Mouse (Mus musculus) bone marrow, adult 2 months (tissue): ENCODE data around the gene Nr1d1. TPM values are rescaled to one million over a fixed set of nuclear protein-coding genes. Genes with fewer than 3 reads are reported as not detected.

Experiments
- H3K27ac ChIP-seq: fragments of 200-500 bp; 2 replicates; pipeline ENCODE4 v1.5.1; 2012; ENCODE audit warnings: low read depth, mild to moderate bottlenecking, control low read depth, inconsistent platforms, low read length; ENCODE audit not compliant: control insufficient read depth, poor library complexity, insufficient read depth
- H3K4me1 ChIP-seq: fragments of 200-500 bp; 2 replicates; pipeline ENCODE4 v1.6.1; 2011; ENCODE audit warnings: low read length; ENCODE audit not compliant: control insufficient read depth, insufficient read depth
- H3K4me3 ChIP-seq: fragments of 200-500 bp; replicated peaks from 2 replicates; pipeline ENCODE3; 2011; ENCODE audit warnings: mild to moderate bottlenecking, low read depth, low read length, control low read depth; ENCODE audit not compliant: control insufficient read depth
- CTCF ChIP-seq: fragments of 200-500 bp; IDR thresholded peaks from 2 replicates; pipeline ENCODE4 v1.5.1; 2011; ENCODE audit warnings: low read length, control low read depth; ENCODE audit not compliant: control insufficient read depth, insufficient read depth
- POLR2A ChIP-seq: fragments of 200-500 bp; IDR thresholded peaks from 2 replicates; pipeline ENCODE4 v1.6.1; 2011; ENCODE audit warnings: low read depth, mild to moderate bottlenecking, control low read depth, low read length, borderline replicate concordance; ENCODE audit not compliant: control insufficient read depth
- WGBS: fragments of 180-500 bp; shearing (Covaris S2); methylation state at CpG from one replicate; pipeline ENCODE4 v1.1.7; 2018; 5-methylcytosine and 5-hydroxymethylcytosine counted together
- polyA plus RNA-seq: library from polyadenylated mRNA; stranded (reverse); fragments of >200 nt; gene quantifications from 2 replicates; pipeline ENCODE4 v1.2.4, GENCODE M21; 2011; ENCODE audit warnings: low replicate concordance; ENCODE audit not compliant: missing spikeins, insufficient read depth, insufficient read length

Gene Nr1d1
- polyA plus RNA-seq, 1 experiment = 4.8 TPM

- H3K4me1 ChIP-seq = no peaks in the 10 kb centered on the region; the same call in 1 of the 2 replicates
- no peak overlapping the region for H3K27ac ChIP-seq
- H3K4me3 ChIP-seq = no peak overlapping the region
- TF ChIP-seq CTCF = no peak
- WGBS = 48% methylated on average over 2 of the region's 2 CpGs
These were observed 8.8 kb downstream of the Nr1d1 start for GRCm38 (mm10) chr11:98766346-98766745.

DNA sequence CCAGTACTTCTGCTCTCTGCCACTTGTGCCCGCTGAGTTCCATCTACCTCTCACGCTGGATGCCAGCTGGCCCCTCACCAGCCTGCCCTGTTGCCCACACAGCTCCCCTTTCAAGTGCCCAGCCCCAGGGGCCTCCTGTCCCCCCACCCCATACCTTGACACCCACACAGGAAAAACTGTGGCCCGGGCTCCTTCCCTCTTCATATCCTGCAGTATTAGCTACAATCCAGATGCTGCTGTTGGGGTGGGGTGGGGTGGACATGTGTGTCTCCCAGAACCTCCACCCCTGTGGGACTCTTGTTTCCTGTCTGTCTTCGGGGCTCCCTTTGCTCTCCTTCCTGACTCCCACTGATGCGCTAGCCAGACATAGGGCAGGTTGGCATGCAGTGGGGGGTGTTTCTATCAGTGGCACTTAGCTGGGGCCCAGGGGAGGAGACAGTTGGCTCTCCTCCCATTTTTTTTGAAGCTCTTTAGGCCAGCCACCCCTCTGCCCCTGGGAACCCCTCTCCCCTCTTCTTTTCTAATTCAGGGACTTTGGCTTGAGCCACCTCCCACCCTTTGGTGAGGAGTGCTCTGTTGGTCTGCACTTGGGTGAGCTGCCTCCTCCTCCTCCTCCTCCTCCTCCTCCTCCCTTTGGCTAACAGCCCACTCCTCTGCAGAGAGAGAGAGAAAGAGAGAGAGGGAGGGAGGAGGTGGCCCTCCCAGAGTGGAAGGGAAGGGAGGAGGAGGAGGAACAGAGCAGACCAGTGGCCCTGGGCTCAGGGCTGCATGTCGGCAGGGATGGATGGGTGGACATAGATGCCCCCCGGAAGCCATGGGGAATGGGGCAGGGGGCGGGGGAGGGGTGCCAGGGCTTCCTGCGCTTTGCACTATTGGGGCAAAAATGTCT is 9.5 kb downstream of the Nr1d1 start:
- Histone ChIP-seq H3K4me1 (no peaks in the 10 kb centered on the region; the same call in 1 of the 2 replicates), H3K27ac (no peak overlapping the region), H3K4me3 (no peak overlapping the region)
- TF ChIP-seq POLR2A (no peak), CTCF (no peak)
- 38% methylated on average over 9 of the region's 9 CpGs for WGBS

- Histone ChIP-seq H3K4me1 (no peaks in the 10 kb centered on the region; the same call in none of the 2 replicates), H3K27ac (no peak overlapping the region), H3K4me3 (no peak overlapping the region)
- no peak for TF ChIP-seq CTCF
- TF ChIP-seq POLR2A = no peak
These were observed 10.4 kb downstream of the Nr1d1 start for GRCm38 (mm10) chr11:98764746-98765145.

GRCm38 (mm10) chr11:98764091-98764490 is 11.0 kb downstream of the Nr1d1 start:
- 86% methylated on average over 18 of the region's 18 CpGs for WGBS
- TF ChIP-seq POLR2A (no peak), CTCF (no peak)
- Histone ChIP-seq H3K4me1 (no peaks in the 10 kb centered on the region; the same call in none of the 2 replicates), H3K27ac (no peak overlapping the region), H3K4me3 (no peak overlapping the region)

GRCm38 (mm10) chr11:98763502-98763861 is 11.7 kb downstream of the Nr1d1 start:
- Histone ChIP-seq H3K4me1 (no peaks in the 10 kb centered on the region; the same call in 1 of the 2 replicates), H3K27ac (no peak overlapping the region), H3K4me3 (no peak overlapping the region)
- 88% methylated on average over 8 of the region's 8 CpGs for WGBS
- TF ChIP-seq CTCF (no peak), POLR2A (no peak)

DNA sequence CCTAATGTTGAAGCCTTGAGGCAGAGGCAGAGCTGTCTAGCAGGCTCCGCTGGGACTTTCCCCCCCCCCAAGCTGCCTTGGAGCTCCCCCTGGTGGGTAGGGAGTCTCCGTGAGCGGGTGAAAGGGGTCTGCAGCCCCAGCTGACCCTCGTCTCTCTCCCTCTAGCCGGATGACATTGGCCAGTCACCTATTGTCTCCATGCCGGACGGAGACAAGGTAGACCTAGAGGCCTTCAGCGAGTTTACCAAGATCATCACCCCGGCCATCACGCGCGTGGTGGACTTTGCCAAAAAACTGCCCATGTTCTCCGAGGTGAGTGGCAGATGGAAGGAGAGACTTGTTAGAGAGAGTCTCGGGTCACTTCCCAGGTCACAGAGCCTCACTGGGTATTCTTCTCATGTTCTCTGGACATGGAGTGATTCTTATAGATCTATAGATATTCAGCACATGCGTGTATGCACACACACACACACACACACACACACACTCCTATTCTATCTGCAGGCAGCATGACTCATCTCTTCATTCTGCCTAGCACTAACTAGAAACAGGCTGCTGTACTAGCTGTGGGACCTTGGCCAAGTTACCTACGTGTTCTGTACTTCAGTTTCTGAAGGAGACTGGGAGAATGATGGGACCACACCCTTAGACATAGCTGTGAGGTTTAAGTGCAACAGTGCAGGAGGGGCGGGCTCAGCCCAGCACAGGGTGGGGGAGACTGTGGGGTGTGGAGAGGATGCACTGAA is 12.2 kb downstream of the Nr1d1 start:
- TF ChIP-seq POLR2A = no peak
- TF ChIP-seq CTCF = no peak
- Histone ChIP-seq H3K4me3 (no peak overlapping the region), H3K4me1 (no peaks in the 10 kb centered on the region; the same call in 1 of the 2 replicates)

GRCm38 (mm10) chr11:98761939-98762338 is 13.2 kb downstream of the Nr1d1 start:
- no peaks in the 10 kb centered on the region; the same call in 1 of the 2 replicates for H3K4me1 ChIP-seq

More for the DNA sequence above, 12.2 kb downstream of the Nr1d1 start:
- no peak overlapping the region for H3K27ac ChIP-seq
- WGBS = 74% methylated on average over 17 of the region's 17 CpGs

GRCm38 (mm10) chr11:98756711-98757110 is 18.4 kb downstream of the Nr1d1 start:
- Histone ChIP-seq H3K4me1 (peaks cover 7% of the 10 kb centered on the region), H3K4me3 (no peak overlapping the region), H3K27ac (no peak overlapping the region)
- WGBS = 83% methylated on average over 12 of the region's 12 CpGs
- TF ChIP-seq POLR2A (no peak), CTCF (no peak)

More at GRCm38 (mm10) chr11:98761939-98762338, 13.2 kb downstream of the Nr1d1 start:
- no peak overlapping the region for H3K4me3 ChIP-seq
- no peak overlapping the region for H3K27ac ChIP-seq
- no peak for TF ChIP-seq CTCF
- no peak for TF ChIP-seq POLR2A
- WGBS = 95% methylated on average over 4 of the region's 4 CpGs
